Mouse (Mus musculus) cerebellum, adult 2 months (tissue): ENCODE measurements at regions not wholly inside any gene's neighbourhood (a gene's known extent, or its start where the extent isn't known, plus 50 kb on each side); places are given as distances from the start of the nearest gene placed in this dataset.

Experiments used
- CTCF ChIP-seq: fragments of 200-500 bp; IDR thresholded peaks from 2 replicates; pipeline ENCODE4 v1.5.1; 2011; ENCODE audit warnings: low read depth, mild to moderate bottlenecking, control low read depth, low read length, moderate library complexity, borderline replicate concordance; ENCODE audit not compliant: insufficient read depth
- POLR2A ChIP-seq: fragments of 200-500 bp; IDR thresholded peaks from 2 replicates; pipeline ENCODE4 v1.6.1; 2011; ENCODE audit warnings: low read length, control low read depth, borderline replicate concordance; ENCODE audit not compliant: insufficient read depth

GRCm38 (mm10) chr16:30722372-30722771 lies 122.8 kb downstream of the Fam43a start:
- TF ChIP-seq CTCF (no peak), POLR2A (no peak)
